Mouse (Mus musculus) stomach, postnatal 0 days (tissue): ENCODE measurements at regions not wholly inside any gene's neighbourhood (a gene's known extent, or its start where the extent isn't known, plus 50 kb on each side); places are given as distances from the start of the nearest gene placed in this dataset.

Source experiments
- CTCF ChIP-seq: IDR thresholded peaks from 2 replicates; pipeline ENCODE4 v1.5.1; 2016; ENCODE audit warnings: antibody characterized with exemption, low read depth, mild to moderate bottlenecking, moderate library complexity
- EP300 ChIP-seq: optimal IDR thresholded peaks from 2 replicates; pipeline ENCODE3; 2016; ENCODE audit warnings: antibody characterized with exemption

DNA sequence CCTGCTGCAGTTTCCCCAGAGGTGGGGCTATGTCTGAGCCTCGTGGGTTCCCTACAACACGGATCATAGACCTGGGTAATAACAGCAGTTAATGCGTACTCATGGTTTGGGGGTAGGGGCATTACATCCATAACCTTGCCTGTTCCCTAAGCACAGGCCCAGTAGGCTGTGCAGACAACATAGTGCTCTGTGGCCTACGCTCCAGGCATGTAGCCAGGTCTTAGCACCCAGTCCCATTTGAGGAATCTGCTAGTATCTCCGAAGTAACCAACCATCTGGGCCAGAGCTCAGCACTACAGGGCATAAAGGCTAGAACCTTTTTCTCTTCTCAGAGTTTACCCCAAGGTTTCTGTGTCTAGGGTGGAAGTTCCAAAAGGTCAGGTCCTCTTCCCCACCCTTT is 111.4 kb upstream of the Gli2 start:
- TF ChIP-seq CTCF (no peak), EP300 (no peak)
